Mouse (Mus musculus): ENCODE data around the gene H2-M10.3. TPM values are rescaled to one million over a fixed set of nuclear protein-coding genes. Genes with fewer than 3 reads are reported as not detected.
A peak's percentile ranks its signal among the peaks of the same experiment; 100 is the strongest.
"Not testable (repeated sequence)": the region's sequence is repeated elsewhere in the genome, so short reads cannot be mapped to it uniquely, and the experiment has no call there.

H2-M10.3 gene
- not detected for total RNA-seq (2021)

GRCm38 (mm10) chr17:36368317-36368716 is at the start of gene H2-M10.3:
H2-M10.3 (minus strand) TSS chr17:36368417.
- DNase-seq; intact Hi-C loops (cut with DNase I): not testable (repeated sequence)

DNA sequence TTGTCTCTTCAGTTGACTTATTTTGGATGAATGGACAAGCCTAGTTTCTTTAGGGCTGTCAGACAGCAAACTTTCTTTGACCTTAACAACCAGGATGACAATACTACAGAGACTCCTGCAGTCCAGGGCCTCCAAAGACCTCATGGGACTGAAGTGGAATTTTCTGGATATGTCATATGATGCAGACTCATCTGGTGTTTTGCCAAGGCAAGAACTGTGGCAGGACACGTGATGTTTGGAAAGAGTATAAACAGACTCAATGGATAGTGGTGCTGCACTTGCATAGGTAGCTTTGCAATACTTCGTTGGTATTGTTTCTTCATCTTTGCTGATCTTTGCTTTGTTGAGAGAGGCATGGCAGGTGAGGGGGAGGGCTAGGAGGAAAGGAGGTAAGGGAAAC is 49.2 kb upstream of the H2-M10.3 start:
- intact Hi-C loops (cut with DNase I): loop anchor here (2.0 kb wide), 1 partner anchor 109 kb away; no protein-coding TSS in a partner anchor
- peak in 1 of 2 experiments; percentile 1 for DNase-seq

DNA sequence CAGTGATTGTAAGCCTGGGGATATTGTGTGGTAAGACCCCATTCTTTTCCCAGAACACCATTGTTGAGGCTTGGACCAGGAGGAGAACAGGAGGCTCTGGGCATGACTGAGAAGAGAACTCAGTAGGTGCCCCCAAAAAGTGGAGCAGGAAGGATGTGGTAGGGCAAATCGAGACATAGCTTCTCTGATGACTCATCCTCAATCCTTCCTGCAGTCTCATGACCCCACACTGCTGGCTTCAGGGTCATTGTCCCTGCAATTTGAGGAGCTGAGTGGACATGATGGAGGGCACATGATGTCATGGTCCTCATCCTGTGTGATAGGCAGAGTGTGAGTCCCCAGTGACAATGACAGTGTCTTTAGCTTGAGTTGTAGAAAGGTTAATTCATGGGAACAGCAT is 47.2 kb upstream of the H2-M10.3 start:
- DNase-seq: no peak
- intact Hi-C loops (cut with DNase I): no loop called here

DNA sequence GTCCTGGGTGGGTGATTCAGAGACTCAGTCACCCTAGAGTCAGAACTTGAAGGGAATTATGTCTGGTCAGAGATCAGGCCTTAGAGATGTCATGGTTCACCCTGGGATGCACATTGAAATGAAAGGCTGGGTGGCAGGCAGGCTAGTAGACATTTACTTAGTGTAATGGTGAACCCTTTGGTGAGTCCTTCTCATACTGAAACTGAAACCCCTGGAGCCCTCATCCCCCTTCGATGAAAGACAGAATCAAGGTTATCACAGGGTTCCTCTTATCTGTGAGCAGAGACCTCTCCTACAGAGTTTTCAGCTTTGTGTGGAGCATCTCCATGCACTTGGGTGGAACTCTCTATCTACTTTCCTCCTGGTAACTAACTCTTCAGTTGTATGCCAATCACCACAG is 46.1 kb upstream of the H2-M10.3 start:
- intact Hi-C loops (cut with DNase I): no loop called here
- DNase-seq: no peak

- intact Hi-C loops (cut with DNase I): loop anchor here (10.0 kb wide), 1 partner anchor 375 kb away; no protein-coding TSS in a partner anchor
- DNase-seq: no peak
Observed at GRCm38 (mm10) chr17:36389907-36390306, 21.7 kb upstream of the H2-M10.3 start.

DNA sequence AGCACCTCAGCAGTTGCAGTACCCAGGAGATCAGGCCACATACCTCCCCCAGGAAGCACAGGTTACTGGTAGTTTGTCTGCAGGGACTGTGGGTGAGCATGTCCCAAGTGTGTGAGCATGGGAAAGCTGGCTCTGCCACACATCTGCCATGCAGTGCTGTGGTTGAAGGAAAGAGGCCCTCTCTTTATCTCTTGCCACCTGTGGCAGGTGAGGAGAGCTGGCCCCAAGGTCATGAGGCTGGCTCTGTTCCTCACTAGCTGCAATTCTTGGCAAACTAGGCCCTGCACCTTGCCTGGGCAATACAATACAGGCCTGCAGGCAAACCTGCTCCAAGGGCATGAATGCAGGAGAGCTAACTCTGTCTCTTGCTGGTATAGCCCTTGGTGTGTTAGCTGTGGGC is 5.8 kb downstream of the H2-M10.3 start:
- DNase-seq; intact Hi-C loops (cut with DNase I): not testable (repeated sequence)

DNA sequence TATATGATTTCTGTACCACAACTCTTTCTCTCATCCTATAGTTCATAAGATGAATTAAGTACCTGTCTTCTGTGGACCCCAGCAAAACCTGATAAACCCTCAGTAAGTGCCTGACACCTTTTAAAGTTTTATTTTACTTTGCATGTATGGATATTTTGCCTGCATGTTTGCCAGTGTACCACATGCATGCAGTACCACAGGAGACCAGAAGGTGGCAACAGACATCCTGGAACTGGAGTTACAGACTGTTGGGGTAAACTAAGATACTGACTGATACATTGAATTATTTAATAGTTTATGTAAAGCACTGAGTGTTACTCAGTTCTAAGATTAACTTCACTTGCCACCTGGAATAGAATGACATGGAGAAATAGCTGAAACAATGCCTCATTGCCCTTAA is 10.7 kb downstream of the H2-M10.3 start:
- DNase-seq: peak; percentile 43 to 55
- intact Hi-C loops (cut with DNase I): loop anchor here (2.0 to 5.0 kb wide), 4 partner anchors 50 to 430 kb away; no protein-coding TSS in a partner anchor

- DNase-seq: no peak
- intact Hi-C loops (cut with DNase I): loop anchor here (2.0 to 5.0 kb wide), 4 partner anchors 48 to 432 kb away; no protein-coding TSS in a partner anchor
Observed at GRCm38 (mm10) chr17:36355763-36356162, 12.5 kb downstream of the H2-M10.3 start.

- intact Hi-C loops (cut with DNase I): loop anchor here (5.0 kb wide), 2 partner anchors 48 to 432 kb away; no protein-coding TSS in a partner anchor
- DNase-seq: peak; percentile 66 to 80
Observed at GRCm38 (mm10) chr17:36355343-36355742, 12.9 kb downstream of the H2-M10.3 start.

DNA sequence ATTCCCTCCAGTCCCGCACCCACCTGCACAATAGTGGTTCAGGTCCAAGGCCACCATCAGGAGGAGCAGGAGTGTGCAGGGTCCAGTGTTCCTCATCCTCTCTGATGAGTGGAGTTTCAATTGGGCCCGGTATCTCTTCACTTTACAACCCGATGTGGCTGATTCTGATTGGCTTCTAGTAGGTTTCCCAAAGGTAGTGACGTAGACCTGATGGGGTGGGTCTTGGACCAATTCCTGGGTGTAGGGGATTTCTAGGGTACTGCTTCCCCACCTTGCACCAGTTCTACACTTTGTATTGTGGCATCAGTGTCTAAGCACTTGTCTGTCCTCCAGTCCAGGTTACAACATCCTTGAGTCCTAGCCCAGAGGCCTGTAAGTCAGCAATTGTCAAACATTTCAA is 42.2 kb downstream of the H2-M10.3 start, which contains the start of gene H2-M10.1:
TSS of gene H2-M10.1 (minus strand) at position 101 of the 400 bp plus-strand sequence.
- DNase-seq: no peak
- intact Hi-C loops (cut with DNase I): no loop called here

DNA sequence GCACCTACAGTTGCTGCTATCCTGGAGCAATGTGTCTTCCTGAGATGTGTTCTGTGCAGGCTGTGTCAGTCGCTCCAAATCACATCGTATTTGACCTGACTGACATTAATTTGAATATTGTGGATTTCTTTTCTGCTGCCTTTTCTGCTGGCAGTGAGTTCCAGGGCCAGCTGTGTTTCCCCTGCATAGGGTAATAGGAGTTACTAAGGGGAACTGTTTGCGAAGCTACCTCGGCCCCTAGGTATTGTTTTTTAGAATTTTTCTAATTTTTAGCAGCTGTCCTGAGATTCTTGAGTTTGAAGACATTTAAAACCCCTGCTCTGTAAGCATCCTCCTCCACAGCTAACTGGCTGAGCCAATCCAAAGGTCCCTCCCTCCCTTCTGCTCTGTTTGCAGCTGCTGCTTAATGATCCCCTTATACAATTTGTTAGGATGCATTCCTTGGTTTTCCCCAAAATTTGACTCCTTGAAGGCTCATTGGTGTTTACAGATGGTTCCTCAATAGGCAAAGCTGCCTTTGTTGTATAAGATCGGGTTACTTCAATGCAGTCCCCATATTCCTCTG is 52.4 kb downstream of the H2-M10.3 start:
- no peak for DNase-seq
- intact Hi-C loops (cut with DNase I): no loop called here

DNA sequence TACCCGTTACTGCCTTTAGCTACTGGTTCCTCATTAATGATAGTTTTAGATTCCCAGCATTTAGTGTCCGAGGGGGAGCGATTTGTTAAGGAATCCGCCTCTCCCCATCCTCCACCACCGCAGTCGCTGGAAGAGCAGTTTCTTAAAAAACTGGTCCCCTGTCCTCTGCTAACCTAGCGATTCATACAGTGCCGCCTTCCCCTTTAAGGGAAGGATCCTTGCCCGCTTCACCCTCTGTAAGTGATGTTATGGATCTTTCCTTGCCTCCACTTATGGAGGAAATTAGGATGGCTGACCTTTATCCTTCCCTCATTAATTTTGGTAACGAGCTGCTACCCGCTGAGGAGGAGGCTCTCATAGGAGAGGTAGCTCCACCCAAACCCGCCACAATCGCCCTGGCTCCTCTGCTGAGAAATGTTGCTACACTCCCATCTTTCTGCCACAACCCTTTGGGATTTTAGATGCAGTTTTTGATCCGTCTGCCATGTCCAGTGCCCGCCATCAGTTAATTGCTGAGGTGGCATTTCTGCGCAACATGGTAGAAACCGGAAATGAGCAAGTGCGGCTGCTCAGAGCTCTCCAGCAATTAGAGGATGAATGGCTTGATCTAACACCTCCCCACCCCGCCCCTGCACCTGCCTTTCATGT is 53.1 kb downstream of the H2-M10.3 start:
- DNase-seq: peak; percentile 25 to 32
- intact Hi-C loops (cut with DNase I): no loop called here

Other genes starting within 250 kb of the H2-M10.3 start
- under 1 TPM in 1 of 2 experiments, not detected in 1; 0.26 TPM for gene Gm19684, start 246.7 kb downstream of the H2-M10.3 start, total RNA-seq (2021)
- gene Gm7030, start 239.0 kb downstream of the H2-M10.3 start, total RNA-seq (2021): not detected
- gene Gm8909, start 199.9 kb downstream of the H2-M10.3 start, total RNA-seq (2021): under 1 TPM in 1 of 2 experiments, not detected in 1; 0.24 TPM
- gene H2-T3, start 178.1 kb downstream of the H2-M10.3 start, total RNA-seq (2021): under 1 TPM in 1 of 2 experiments, not detected in 1; 0.34 TPM
- gene Rpp21, start 110.3 kb downstream of the H2-M10.3 start, total RNA-seq (2021): 10 to 100 TPM; 33.4 to 34.7 TPM
- 1 to 10 TPM; 7.8 to 8.0 TPM for gene Trim39, start 96.2 kb downstream of the H2-M10.3 start, total RNA-seq (2021)
- gene H2-M10.2, start 81.9 kb downstream of the H2-M10.3 start, total RNA-seq (2021): not detected
- gene H2-M10.1, start 42.3 kb downstream of the H2-M10.3 start, total RNA-seq (2021): not detected
- not detected for gene H2-M10.4, start 93.9 kb upstream of the H2-M10.3 start, total RNA-seq (2021)
- gene H2-M11, start 178.7 kb upstream of the H2-M10.3 start, total RNA-seq (2021): not detected